ENCODE assay signal across 15 mouse cellular contexts in the genomic region with DNA sequence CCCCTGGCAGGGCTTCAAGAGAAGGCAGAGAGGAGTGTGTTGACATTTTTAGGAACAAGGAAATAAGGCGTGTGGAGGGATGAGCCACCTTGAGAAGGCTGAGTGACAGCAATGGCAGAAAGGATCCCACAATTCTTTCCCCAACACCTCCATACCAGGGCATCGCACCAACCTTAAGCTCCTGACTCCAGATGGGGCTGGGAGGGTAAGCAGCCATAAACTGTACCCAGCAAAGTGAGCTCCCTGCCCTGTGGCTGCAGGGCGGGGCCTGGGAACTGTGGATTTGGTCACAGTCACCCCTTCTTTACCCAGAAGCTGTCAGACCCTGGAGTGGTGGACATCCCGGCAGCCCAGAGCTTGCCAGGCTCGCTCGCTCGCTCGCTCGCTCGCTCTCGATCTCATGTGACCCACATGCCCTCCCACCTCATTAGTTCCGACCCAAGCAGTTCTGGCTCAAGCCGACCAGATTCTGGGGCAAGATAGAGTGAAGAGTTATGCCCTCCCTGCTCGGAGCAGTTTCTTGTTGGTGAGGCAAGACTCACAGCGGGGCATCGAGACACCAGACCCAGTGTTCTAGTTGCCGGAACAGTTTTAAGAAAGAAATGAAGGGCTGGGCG. TPM values are rescaled to one million over a fixed set of nuclear protein-coding genes. Genes with fewer than 3 reads are reported as not detected.
DNase-seq lines count a peak whose midpoint lies in the region; ATAC-seq and TF ChIP-seq lines count a peak whose summit lies in the region.
"Had no signal": no experiment of that assay in that cellular context is flagged by ENCODE, and none has a peak within 500 bp of the region (broad histone marks: within the 10 kb centered on the region; RNA-seq: fewer than 3 reads in every experiment).

No protein-coding gene starts in this region.

- H3K9me3 ChIP-seq in kidney, postnatal 0 days (replicated peaks; ENCODE audit: low read length) = no peaks in the 10 kb centered on the region
- H3K9me3 ChIP-seq: embryonic facial prominence, embryonic 15.5 days; forebrain, embryonic 15.5 days had no signal

- TF ChIP-seq CTCF in kidney, postnatal 0 days (IDR thresholded peaks at IDR 0.05; ENCODE audit: low read depth) = no peak

- H3K4me2 ChIP-seq in kidney, postnatal 0 days (ENCODE audit: low read length) = no peak overlapping the region
- H3K4me2 ChIP-seq: embryonic facial prominence, embryonic 15.5 days; forebrain, embryonic 15.5 days had no signal

- peaks cover 32% of the 10 kb centered on the region for H3K4me1 ChIP-seq in kidney, postnatal 0 days (replicated peaks; ENCODE audit: insufficient read depth, low read length)

- no peak for ATAC-seq in kidney, postnatal 0 days (replicated peaks; ENCODE audit: low FRiP score, low read depth)
- ATAC-seq: forebrain, embryonic 15.5 days; hindbrain, postnatal 0 days; midbrain, embryonic 16.5 days had no signal

- no peaks in the 10 kb centered on the region for H3K27me3 ChIP-seq in kidney, postnatal 0 days (ENCODE audit: insufficient read depth, low read length)
- H3K27me3 ChIP-seq: embryonic facial prominence, embryonic 15.5 days; forebrain, embryonic 15.5 days had no signal

- H3K36me3 ChIP-seq in kidney, postnatal 0 days (ENCODE audit: insufficient read depth, low read length) = no peaks in the 10 kb centered on the region
- H3K36me3 ChIP-seq: embryonic facial prominence, embryonic 15.5 days; forebrain, embryonic 15.5 days had no signal

- peak; percentile 50 for DNase-seq in kidney, adult 18-20 months
- DNase-seq in kidney, postnatal 10 days = no peak
- DNase-seq in 3134 (ENCODE audit: extremely low read depth, insufficient read length, low spot score) = peak; percentile 62
- peak; percentile 64 for DNase-seq in Muller cell, postnatal 12 days (ENCODE audit: inconsistent ontology term)
- no peak for DNase-seq in kidney, postnatal 0 days (ENCODE audit: low spot score)
- DNase-seq in spleen, postnatal 36 days (ENCODE audit: low spot score in 2 of 2) = no peak
- DNase-seq in frontal cortex, postnatal 10 days (ENCODE audit: low spot score in 2 of 2) = no peak
- DNase-seq: adrenal gland, postnatal 14 days; cerebellum, postnatal 25 days; right cerebral cortex, postnatal 25 days; thymus, postnatal 25 days had no signal

- 55% methylated on average over 18 of the region's 18 CpGs for WGBS in kidney, postnatal 0 days

- peak overlapping the region; percentile 64 for H3K27ac ChIP-seq in kidney, postnatal 0 days
- H3K27ac ChIP-seq: embryonic facial prominence, embryonic 15.5 days; forebrain, embryonic 15.5 days; hindbrain, postnatal 0 days had no signal

- H3K4me3 ChIP-seq in kidney, postnatal 0 days (replicated peaks; ENCODE audit: low read depth, low read length) = no peak overlapping the region
- H3K4me3 ChIP-seq: embryonic facial prominence, embryonic 15.5 days; forebrain, embryonic 15.5 days had no signal

- H3K9ac ChIP-seq in kidney, postnatal 0 days (ENCODE audit: low read depth, low read length) = no peak overlapping the region
- H3K9ac ChIP-seq: embryonic facial prominence, embryonic 15.5 days; forebrain, embryonic 15.5 days had no signal

RNA-seq across cellular contexts. Expression of a gene that starts 4.3 kb away (rescaled TPM):
- polyA plus RNA-seq in kidney, postnatal 0 days (2015; fragmentation: Nextera tagmentation; extraction: Ambion mirVana) = 21.2 and 22.2 TPM in 2 replicates

RNA-seq across cellular contexts. Expression of a gene that starts 38.8 kb away (rescaled TPM):
- polyA plus RNA-seq in kidney, postnatal 0 days (2015; fragmentation: Nextera tagmentation; extraction: Ambion mirVana) = 25.6 and 35.6 TPM in 2 replicates

Comparison
In these comparisons a context has a peak if more than half of its experiments do, and no peak if none do; other contexts are left out.
1. DNase-seq: peak in kidney, adult 18-20 months (single experiment), 3134 (single experiment) and Muller cell, postnatal 12 days (single experiment); none in kidney, postnatal 10 days (single experiment), kidney, postnatal 0 days (single experiment), spleen, postnatal 36 days (0 of 2) and frontal cortex, postnatal 10 days (0 of 2).